20 mouse cellular contexts compared by ENCODE assay signal in genomic region chr6:120796111-120796510, GRCm38 (mm10). TPM values are rescaled to one million over a fixed set of nuclear protein-coding genes. Genes with fewer than 3 reads are reported as not detected.
DNase-seq lines count a peak whose midpoint lies in the region; TF ChIP-seq lines count a peak whose summit lies in the region.
"Had no signal": no experiment of that assay in that cellular context is flagged by ENCODE, and none has a peak within 500 bp of the region (broad histone marks: within the 10 kb centered on the region; RNA-seq: fewer than 3 reads in every experiment).

No protein-coding gene starts in this region.

- intact Hi-C loops in gastrocnemius, postnatal 36 days (cut with DNase I), result no loop called here

- DNase-seq in cerebellum, adult 11-12 months, result peak; percentile 21
- no peak for DNase-seq in cerebellum, postnatal 14 days
- DNase-seq in layer of hippocampus, adult 2 months (ENCODE audit: low spot score in 2 of 2), result no peak
- DNase-seq in layer of hippocampus, postnatal 14 days (ENCODE audit: low spot score in 2 of 2), result no peak
- peak; percentile 59 to 64 for DNase-seq in right cerebral cortex, adult 2 months (ENCODE audit: low spot score in 2 of 2)
- no peak for DNase-seq in right cerebral cortex, postnatal 14 days
- no peak for DNase-seq in adrenal gland, adult 18-20 months (ENCODE audit: low spot score in 2 of 2)
- DNase-seq in gastrocnemius, postnatal 36 days, result no peak
- DNase-seq: heart, postnatal 36 days; lung, adult 2 months; lung, postnatal 36 days; thymus, adult 18-20 months had no signal

- H3K27ac ChIP-seq in layer of hippocampus, adult 2 months, result peak overlapping the region; percentile 53; the same call in 1 of the 2 replicates
- H3K27ac ChIP-seq: embryonic facial prominence, embryonic 12.5 days; hindbrain, embryonic 15.5 days; kidney, postnatal 0 days; limb, embryonic 15.5 days; midbrain, embryonic 13.5 days; neural tube, embryonic 15.5 days had no signal

- H3K4me3 ChIP-seq in layer of hippocampus, adult 2 months, result no peak overlapping the region
- H3K4me3 ChIP-seq: embryonic facial prominence, embryonic 12.5 days; heart, embryonic 12.5 days; hindbrain, embryonic 15.5 days; limb, embryonic 15.5 days; midbrain, embryonic 13.5 days; myocyte; neural tube, embryonic 15.5 days had no signal

- no peak for TF ChIP-seq CTCF in layer of hippocampus, adult 2 months (conservative IDR thresholded peaks at IDR 0.05)

RNA-seq across cellular contexts. Expression of gene Slc25a18, which starts 22.7 kb away (rescaled TPM):
- total RNA-seq in layer of hippocampus, adult 2 months (2021), result 10 to 100 TPM; 57.4 to 61.9 TPM
- 10 to 100 TPM; 50.4 to 51.5 TPM for total RNA-seq in layer of hippocampus, postnatal 14 days (2021)
- under 1 TPM in 1 of 2 experiments, not detected in 1; 0.26 TPM for total RNA-seq in adrenal gland, adult 18-20 months (2021)
- total RNA-seq in gastrocnemius, postnatal 36 days (2021), result not detected

RNA-seq across cellular contexts. Expression of gene Atp6v1e1, which starts 26.5 kb away (rescaled TPM):
- 100 to 1,000 TPM; 467 to 509 TPM for total RNA-seq in layer of hippocampus, adult 2 months (2021)
- total RNA-seq in layer of hippocampus, postnatal 14 days (2021), result 100 to 1,000 TPM; 455 to 462 TPM
- total RNA-seq in adrenal gland, adult 18-20 months (2021), result 100 to 1,000 TPM; 269 to 456 TPM
- 100 to 1,000 TPM; 113 to 124 TPM for total RNA-seq in gastrocnemius, postnatal 36 days (2021)

RNA-seq across cellular contexts. Expression of gene Bcl2l13, which starts 39.9 kb away (rescaled TPM):
- total RNA-seq in layer of hippocampus, adult 2 months (2021), result 10 to 100 TPM; 36.8 to 47.3 TPM
- 10 to 100 TPM; 49.9 to 51.9 TPM for total RNA-seq in layer of hippocampus, postnatal 14 days (2021)
- 10 to 100 TPM; 63.9 to 78.9 TPM for total RNA-seq in adrenal gland, adult 18-20 months (2021)
- total RNA-seq in gastrocnemius, postnatal 36 days (2021), result 10 to 100 TPM; 59.6 to 67.3 TPM

Comparison
In these comparisons a context has a peak if more than half of its experiments do, and no peak if none do; other contexts are left out.
1. DNase-seq: peak in cerebellum, adult 11-12 months (single experiment) and right cerebral cortex, adult 2 months (2 of 2); none in cerebellum, postnatal 14 days (0 of 2), layer of hippocampus, adult 2 months (0 of 2), layer of hippocampus, postnatal 14 days (0 of 2), right cerebral cortex, postnatal 14 days (single experiment), adrenal gland, adult 18-20 months (0 of 2) and gastrocnemius, postnatal 36 days (0 of 2).
2. RNA of gene Slc25a18, which starts 22.7 kb away (total RNA-seq): 57.4 to 61.9 TPM in layer of hippocampus, adult 2 months and 50.4 to 51.5 TPM in layer of hippocampus, postnatal 14 days; 0.26 TPM in adrenal gland, adult 18-20 months and not detected in gastrocnemius, postnatal 36 days; every median in the first group is over 10 times any median in the second.